Mouse (Mus musculus) lung, postnatal 4 days (tissue): ENCODE measurements around the gene Tmed1.
"Not testable (repeated sequence)": the region's sequence is repeated elsewhere in the genome, so short reads cannot be mapped to it uniquely, and the experiment has no call there.

Experiments used
- DNase-seq, 2 experiments: peaks; one replicate each; pipeline ENCODE4 v3.0.0; 2021

Gene Tmed1

DNA sequence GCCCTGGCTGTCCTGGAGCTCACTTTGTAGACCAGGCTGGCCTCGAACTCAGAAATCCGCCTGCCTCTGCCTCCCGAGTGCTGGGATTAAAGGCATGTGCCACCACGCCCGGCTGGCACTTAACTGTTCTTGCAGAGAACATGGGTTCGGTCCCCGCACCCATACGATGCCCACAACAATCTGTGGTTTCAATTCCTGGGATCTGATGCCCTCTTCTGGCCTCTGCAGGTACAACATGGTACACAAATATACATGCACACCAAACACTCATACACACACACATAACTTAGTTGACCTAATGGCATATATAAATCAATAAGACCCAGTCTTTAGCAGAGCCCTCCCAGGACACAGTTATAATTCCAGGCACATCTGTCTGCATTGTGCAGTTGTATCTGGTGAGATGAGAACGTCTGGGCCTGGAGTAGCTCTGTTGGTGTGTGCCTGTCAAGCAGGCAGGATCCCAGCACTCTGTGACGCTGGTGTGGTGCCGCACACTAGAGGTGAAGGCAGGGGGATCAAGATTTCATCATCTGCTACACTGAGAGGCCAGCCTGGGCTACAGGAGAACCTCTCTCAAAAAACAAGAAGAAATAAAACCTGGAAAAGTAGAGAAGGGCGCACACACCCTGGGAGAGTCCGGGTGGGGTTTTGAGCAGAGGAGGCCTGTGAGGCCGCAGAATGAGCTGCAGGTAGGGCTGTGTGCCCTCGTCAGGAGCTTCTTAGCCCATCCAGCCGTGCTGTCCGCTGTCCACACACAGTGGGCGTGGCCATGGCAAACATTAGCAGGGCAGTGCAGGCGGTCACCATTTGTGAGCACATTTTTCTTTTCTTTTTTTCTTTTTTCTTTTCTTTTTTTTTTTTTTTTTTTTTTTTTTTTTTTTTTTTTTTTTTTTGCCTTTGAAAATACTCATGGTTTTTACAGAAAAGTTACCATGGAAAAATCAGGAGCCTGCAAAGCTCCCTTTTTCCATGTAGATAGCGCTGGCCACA is 40.7 kb downstream of the Tmed1 start:
- DNase-seq, result peak in 1 of 2 experiments; percentile 70

DNA sequence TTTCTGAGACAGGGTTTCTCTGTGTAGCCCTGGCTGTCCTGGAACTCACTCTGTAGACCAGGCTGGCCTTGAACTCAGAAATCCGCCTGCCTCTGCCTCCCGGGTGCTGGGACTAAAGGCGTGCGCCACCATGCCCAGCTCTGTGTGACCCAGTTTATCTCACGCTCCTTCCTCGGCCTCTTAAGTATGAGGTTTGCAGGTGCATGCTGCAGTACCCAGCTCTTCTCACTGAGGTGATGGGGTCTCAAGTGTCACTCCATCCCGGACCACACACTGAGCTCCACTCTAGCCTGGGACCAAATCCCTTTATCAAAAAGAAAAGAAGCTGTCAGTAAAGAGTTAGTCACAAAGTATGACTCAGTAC is 45.5 kb downstream of the Tmed1 start:
- DNase-seq, result not testable (repeated sequence)

DNA sequence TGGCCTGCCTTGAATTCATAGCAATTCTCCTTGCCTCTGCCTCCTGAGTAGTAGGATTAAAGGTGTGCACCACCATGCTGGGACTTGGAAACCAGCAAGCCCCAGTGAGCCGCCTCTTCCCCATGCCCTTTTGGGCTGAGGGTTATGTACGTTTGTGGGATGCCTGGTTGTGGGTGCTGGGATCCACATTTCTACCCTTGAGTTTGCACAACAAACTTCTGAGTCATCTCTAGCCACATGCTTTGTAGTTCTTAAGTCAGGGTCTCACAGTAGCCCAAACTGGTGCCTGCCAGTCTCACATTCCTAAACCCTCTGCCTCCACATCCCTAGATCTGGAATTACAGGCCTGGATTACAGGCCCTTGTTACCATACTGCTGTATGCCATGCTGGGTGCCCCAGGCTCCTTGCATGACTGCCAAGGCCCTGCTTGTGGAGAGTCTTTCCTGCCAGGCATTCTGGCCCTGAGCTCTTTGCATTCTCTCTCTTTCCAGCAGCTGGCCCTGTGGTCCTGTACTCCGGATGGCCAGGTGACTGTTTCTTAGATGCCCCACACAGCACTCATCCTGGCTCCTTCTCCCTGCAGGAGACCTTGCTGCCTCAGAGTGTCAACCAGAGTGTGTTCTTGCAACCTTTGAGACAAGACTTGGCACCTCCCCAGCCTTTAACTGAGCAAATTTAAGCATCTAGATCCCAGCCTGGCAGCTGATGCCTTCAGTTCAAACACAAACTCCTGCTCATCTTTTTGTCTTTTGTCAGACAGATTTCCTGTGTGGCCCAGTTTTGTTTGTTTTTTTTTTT is 46.1 kb downstream of the Tmed1 start:
- DNase-seq, result no peak

DNA sequence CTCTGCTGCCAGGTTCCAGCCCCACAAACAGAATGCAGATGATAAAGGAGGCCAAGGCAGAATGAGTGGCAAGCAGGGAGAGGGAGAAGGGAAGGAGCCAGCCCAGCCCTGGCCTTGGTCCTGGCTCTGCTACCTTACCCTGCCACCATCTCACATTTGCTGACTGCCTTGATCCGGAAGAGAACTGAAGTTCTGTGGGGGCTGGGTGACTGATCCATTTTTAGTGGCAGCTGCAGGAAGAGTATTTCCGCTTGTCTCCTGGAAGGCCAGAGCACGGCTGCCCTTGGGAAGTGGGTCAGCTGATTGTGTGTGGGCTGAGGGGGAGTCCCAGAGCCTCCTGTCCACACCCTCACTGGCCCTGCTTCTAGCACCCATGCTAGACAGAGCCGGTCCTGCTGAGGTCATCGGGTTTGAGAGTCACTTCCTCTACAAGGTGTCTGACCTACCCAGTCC is 46.9 kb downstream of the Tmed1 start:
- peak; percentile 67 to 84 for DNase-seq

DNA sequence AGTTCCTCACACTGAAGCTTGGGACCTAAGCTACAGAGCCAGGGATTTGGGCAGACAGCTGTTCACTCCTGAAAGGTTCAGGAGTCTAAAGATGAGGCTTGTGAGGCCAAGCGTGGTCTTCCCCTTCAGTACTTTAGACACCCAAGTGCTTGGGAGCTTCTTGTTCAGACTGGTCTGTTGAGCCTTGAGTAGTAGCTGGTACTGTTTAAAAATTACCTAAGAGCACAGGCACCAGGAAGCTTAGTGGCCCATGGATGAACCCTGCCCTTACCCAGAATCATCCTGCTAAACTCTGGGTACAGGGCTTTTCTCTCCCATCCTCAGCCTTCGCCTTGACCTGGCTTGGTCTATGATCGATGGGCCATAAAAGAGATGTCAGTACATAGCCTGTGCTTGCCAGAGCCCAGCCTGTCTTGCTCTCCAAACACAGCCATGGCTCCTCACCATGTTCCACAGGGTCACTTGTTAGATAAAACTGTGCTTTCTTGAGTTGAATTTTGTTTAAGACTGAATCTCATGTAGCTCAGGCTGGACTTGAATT is 49.6 kb downstream of the Tmed1 start:
- DNase-seq, result no peak

DNA sequence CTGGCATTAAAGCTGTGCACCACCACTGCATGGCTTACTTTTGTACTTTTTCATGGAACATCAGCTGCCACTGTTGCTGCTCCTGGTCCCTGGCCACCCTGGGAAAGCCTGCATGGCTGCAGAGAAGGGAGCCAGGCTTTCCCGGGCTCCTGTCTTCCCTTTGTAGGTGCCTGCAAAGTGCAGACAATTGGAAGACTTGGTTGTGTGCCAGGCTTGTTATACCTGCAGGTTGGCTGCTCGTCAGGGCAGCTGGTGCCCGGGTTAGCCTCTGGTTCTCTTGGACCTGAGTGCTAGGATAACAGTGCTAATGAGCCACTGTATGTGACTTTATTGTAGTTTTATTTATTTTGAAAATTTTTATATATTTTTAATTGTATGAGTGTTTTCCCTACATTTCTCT is 51.2 kb downstream of the Tmed1 start:
- DNase-seq, result no peak
